Mouse (Mus musculus) ES-E14 (cell line): ENCODE results near the gene Evi2b.

Source experiments
- CHD2 ChIP-seq: IDR thresholded peaks from 2 replicates; pipeline ENCODE4 v1.6.1; 2014; ENCODE audit warnings: mild to moderate bottlenecking, low read depth, low read length, inconsistent platforms
- HCFC1 ChIP-seq: IDR thresholded peaks from 2 replicates; pipeline ENCODE4 v1.6.1; 2012; ENCODE audit warnings: low read length, inconsistent platforms, borderline replicate concordance; ENCODE audit not compliant: insufficient read depth
- MAFK ChIP-seq: IDR thresholded peaks from 2 replicates; pipeline ENCODE4 v1.6.1; 2014; ENCODE audit warnings: mild to moderate bottlenecking, low read depth, low read length, inconsistent platforms; ENCODE audit not compliant: insufficient read depth
- ZC3H11A ChIP-seq: IDR thresholded peaks from 2 replicates; pipeline ENCODE4 v1.6.1; 2012; ENCODE audit warnings: low read depth, mild to moderate bottlenecking, inconsistent platforms, low read length, borderline replicate concordance
- ZNF384 ChIP-seq: IDR thresholded peaks from 2 replicates; pipeline ENCODE4 v1.6.1; 2012; ENCODE audit warnings: low read depth, low read length, inconsistent platforms

- TF ChIP-seq HCFC1 (no peak), ZNF384 (no peak), MAFK (no peak), CHD2 (no peak), ZC3H11A (no peak)
Measured at GRCm38 (mm10) chr11:79529736-79530135, 6.2 kb upstream of the Evi2b start.
